Mouse (Mus musculus) liver, embryonic 11.5 days (tissue): Measurements from ENCODE around the gene Msantd3. TPM values are rescaled to one million over a fixed set of nuclear protein-coding genes. Genes with fewer than 3 reads are reported as not detected.

Experiments used
- ATAC-seq: fragments of 200-750 bp; cut with Nextera tagmentation; replicated peaks from 2 replicates; pipeline ENCODE4 v1.8.0; 2017; ENCODE audit warnings: moderate number of reproducible peaks, mild to moderate bottlenecking, moderate TSS enrichment, moderate library complexity; ENCODE audit not compliant: low FRiP score
- DNase-seq: peaks from one replicate; pipeline ENCODE4 v3.0.0-alpha.2; 2017; ENCODE audit warnings: low spot score
- H3K27ac ChIP-seq: fragments of 300-500 bp; sonication (generic); 2 replicates; pipeline ENCODE4 v1.5.1; 2014; ENCODE audit warnings: mild to moderate bottlenecking, low read depth, low read length, control low read depth
- H3K27me3 ChIP-seq: fragments of 300-500 bp; sonication (generic); replicated peaks from 2 replicates; pipeline ENCODE4 v1.6.1; 2014; ENCODE audit warnings: low read length, mixed read lengths; ENCODE audit not compliant: control insufficient read depth, insufficient read depth
- H3K36me3 ChIP-seq: fragments of 300-500 bp; sonication (generic); 2 replicates; pipeline ENCODE4 v1.6.1; 2014; ENCODE audit warnings: mild to moderate bottlenecking, low read length, moderate library complexity, mixed read lengths; ENCODE audit not compliant: control insufficient read depth, insufficient read depth
- H3K4me1 ChIP-seq: fragments of 300-500 bp; sonication (generic); replicated peaks from 2 replicates; pipeline ENCODE4 v1.6.1; 2014; ENCODE audit warnings: low read length, mixed read lengths; ENCODE audit not compliant: control insufficient read depth, insufficient read depth
- H3K4me2 ChIP-seq: fragments of 300-500 bp; sonication (generic); 2 replicates; pipeline ENCODE4 v1.6.1; 2014; ENCODE audit warnings: mild to moderate bottlenecking, control low read depth, moderate library complexity
- H3K4me3 ChIP-seq: fragments of 300-500 bp; sonication (generic); 2 replicates; pipeline ENCODE4 v1.5.1; 2014; ENCODE audit warnings: low read depth, low read length, control low read depth
- H3K9ac ChIP-seq: fragments of 300-500 bp; sonication (generic); 2 replicates; pipeline ENCODE4 v1.6.1; 2014; ENCODE audit warnings: low read depth, low read length, control low read depth
- H3K9me3 ChIP-seq: fragments of 300-500 bp; sonication (generic); 2 replicates; pipeline ENCODE4 v1.6.1; 2016; ENCODE audit warnings: low read length, inconsistent platforms, mixed read lengths; ENCODE audit not compliant: control insufficient read depth
- WGBS: fragments of 180-500 bp; shearing (Covaris S2); extraction: QIAGEN DNeasy Blood & Tissue Kit; methylation state at CpG from one replicate; pipeline ENCODE4 v1.1.7; 2014; 5-methylcytosine and 5-hydroxymethylcytosine counted together
- polyA plus RNA-seq: library from polyadenylated mRNA; unstranded; fragments of >200 nt; fragmentation: Nextera tagmentation; extraction: Ambion mirVana; gene quantifications from 2 replicates; pipeline ENCODE4 v1.2.1, GENCODE M21; 2014

Gene Msantd3
- polyA plus RNA-seq, 1 experiment from 2014 or later: 16.6 TPM

DNA sequence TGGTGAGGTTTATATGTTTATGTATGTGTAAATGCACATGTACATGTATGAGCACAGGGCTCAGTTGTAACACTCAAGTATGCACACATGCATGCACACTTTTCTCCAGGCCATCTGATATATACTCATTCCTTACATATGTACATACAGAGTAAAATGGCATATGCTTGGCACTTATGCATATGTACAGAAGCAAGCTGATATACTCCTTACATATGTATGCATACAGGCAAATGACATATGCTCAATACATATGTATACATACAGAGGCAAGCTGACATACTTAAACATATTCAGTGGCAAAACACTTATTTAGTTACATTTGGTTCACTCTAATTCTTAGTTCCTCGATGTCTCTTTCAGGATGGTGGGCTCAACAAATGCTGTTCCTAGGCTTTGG, 38.1 kb downstream of the Msantd3 start:
- H3K4me3 ChIP-seq: no peak overlapping the region
- H3K27me3 ChIP-seq: no peaks in the 10 kb centered on the region
- no peaks in the 10 kb centered on the region for H3K4me1 ChIP-seq
- no peaks in the 10 kb centered on the region for H3K36me3 ChIP-seq
- no peak overlapping the region for H3K27ac ChIP-seq
- H3K4me2 ChIP-seq: no peak overlapping the region
- no peaks in the 10 kb centered on the region for H3K9me3 ChIP-seq
- DNase-seq: no peak
- no peak overlapping the region for H3K9ac ChIP-seq
- ATAC-seq: no peak
- WGBS: 78% methylated on average over 1 of the region's 1 CpGs

DNA sequence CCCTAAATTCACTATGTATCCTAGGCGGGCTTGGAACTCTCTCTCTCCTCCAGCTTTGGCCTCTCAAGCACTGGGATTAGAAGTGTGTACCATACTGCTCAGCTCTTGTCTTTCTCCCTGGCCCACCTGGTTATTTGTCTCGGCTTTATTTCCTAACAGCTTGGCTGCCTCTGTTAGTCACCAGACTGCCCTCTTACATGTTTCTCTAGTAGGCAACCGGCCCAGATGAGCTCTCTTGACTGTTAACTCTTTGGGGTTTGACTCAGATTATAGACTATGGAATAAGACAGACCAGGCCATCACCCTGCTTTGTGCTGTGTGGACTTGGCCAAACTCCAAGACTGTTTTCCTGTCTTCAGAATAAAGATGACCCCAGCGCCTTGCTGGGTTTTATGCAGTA, 38.7 kb downstream of the Msantd3 start:
- no peaks in the 10 kb centered on the region for H3K27me3 ChIP-seq
- H3K4me2 ChIP-seq: no peak overlapping the region
- no peaks in the 10 kb centered on the region for H3K36me3 ChIP-seq
- DNase-seq (no peak), ATAC-seq (no peak)
- H3K9ac ChIP-seq: no peak overlapping the region
- H3K4me1 ChIP-seq: no peaks in the 10 kb centered on the region
- no peak overlapping the region for H3K4me3 ChIP-seq
- H3K27ac ChIP-seq: no peak overlapping the region
- 59% methylated on average over 4 of the region's 4 CpGs for WGBS
- H3K9me3 ChIP-seq: no peaks in the 10 kb centered on the region

DNA sequence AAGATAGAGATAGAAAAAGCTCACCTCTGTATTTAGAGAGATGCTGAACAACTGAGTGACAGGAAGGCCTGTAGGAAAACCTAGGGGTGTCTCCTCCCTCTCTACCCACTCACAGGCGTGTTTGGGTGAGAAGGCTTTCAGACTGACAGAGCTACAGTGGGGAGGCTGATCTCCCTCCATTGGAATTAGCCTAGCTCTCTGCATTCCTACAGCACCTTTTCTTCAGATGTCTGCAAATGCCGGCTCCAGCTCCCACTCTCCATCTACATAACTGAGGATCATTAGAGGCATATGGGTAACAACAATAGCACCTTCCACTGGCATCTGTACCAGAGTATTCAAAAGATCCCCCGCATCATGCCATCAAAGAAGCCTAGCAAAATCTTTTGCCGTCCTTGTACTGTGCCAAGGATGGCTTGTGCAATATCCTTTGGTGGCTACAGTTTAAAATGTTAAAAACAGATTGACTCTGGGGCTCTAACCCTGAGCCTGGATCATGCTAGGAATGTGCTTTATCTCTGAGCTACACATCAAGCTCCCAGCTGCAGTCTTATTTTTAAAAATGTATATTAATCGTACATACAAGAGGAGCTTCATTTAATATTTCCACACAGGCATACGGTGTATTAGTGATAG, 39.9 kb downstream of the Msantd3 start:
- Histone ChIP-seq H3K36me3 (no peaks in the 10 kb centered on the region), H3K27me3 (peaks cover under 1% of the 10 kb centered on the region; the same call in 1 of the 2 replicates), H3K4me3 (no peak overlapping the region), H3K9ac (no peak overlapping the region), H3K4me2 (no peak overlapping the region), H3K4me1 (no peaks in the 10 kb centered on the region; the same call in 1 of the 2 replicates), H3K9me3 (no peaks in the 10 kb centered on the region), H3K27ac (no peak overlapping the region)
- DNase-seq: no peak
- no peak for ATAC-seq
- WGBS: 59% methylated on average over 6 of the region's 6 CpGs

DNA sequence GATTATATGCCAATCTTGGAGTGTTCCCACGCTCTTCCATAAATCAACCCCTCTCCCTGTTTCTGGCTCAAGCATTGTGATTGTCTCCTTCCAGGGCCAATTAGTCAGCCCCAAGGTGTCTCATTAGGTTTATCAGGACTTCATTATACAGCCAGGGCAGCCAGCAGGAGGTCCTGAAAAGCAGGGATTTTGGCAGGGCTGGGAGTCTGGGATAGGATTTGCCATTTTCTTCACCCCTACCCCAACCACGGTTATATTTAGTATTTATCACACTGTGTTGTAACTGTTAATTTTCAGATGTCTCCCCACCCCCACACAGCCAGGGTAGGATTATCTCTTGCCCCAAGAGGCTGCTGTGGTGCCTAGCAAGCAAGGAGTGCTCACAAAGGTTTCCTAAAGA, 41.5 kb downstream of the Msantd3 start:
- Histone ChIP-seq H3K9me3 (no peaks in the 10 kb centered on the region), H3K4me2 (no peak overlapping the region), H3K36me3 (no peaks in the 10 kb centered on the region), H3K4me1 (no peaks in the 10 kb centered on the region; the same call in 1 of the 2 replicates), H3K27me3 (peaks cover 4% of the 10 kb centered on the region; the same call in 1 of the 2 replicates), H3K9ac (no peak overlapping the region), H3K4me3 (no peak overlapping the region), H3K27ac (no peak overlapping the region)
- DNase-seq (no peak), ATAC-seq (no peak)
- WGBS: 16% methylated on average over 2 of the region's 2 CpGs

DNA sequence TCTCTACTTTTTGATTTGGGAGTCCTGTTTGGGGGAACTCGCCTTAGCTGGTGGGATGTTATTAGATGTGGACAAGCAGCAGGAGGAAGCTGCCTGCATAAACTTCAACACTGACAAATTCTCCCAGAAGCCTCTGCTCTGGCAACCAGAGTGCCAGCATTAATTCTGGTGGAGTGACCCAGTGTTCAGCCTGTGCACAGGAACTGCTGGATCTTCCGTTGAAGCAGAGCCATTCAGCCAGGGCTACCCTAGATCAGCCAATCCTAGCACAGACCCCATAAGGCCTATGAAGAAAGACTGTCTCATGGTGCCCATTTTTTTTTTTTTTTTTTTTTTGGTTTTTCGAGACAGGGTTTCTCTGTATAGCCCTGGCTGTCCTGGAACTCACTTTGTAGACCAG, 42.3 kb downstream of the Msantd3 start:
- no peak for DNase-seq
- Histone ChIP-seq H3K4me1 (no peaks in the 10 kb centered on the region; the same call in 1 of the 2 replicates), H3K4me2 (no peak overlapping the region), H3K27ac (no peak overlapping the region), H3K9ac (no peak overlapping the region), H3K27me3 (peaks cover 4% of the 10 kb centered on the region; the same call in 1 of the 2 replicates), H3K4me3 (no peak overlapping the region), H3K36me3 (no peaks in the 10 kb centered on the region), H3K9me3 (no peaks in the 10 kb centered on the region)
- 75% methylated on average over 3 of the region's 3 CpGs for WGBS
- no peak for ATAC-seq

DNA sequence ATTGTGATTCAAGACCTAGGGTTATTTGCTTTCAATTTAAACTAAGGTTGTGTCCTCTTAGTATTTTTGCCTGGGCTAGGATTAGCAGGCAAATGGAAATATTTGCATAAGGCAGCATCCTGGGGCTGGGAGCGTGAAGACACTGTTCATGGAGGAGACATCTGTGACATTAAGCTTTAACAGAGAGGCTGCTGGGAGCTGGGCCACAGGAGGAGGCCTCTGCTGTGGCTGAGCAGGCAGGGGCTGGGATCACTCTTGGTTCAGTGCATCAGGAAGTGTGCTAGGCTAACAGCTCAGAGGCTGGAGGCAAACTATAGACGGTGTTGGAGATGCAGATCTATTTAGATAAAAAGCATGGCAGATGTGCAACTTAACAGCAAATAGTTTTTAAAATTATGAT, 43.2 kb downstream of the Msantd3 start:
- H3K4me3 ChIP-seq: no peak overlapping the region
- H3K4me2 ChIP-seq: no peak overlapping the region
- peaks cover 4% of the 10 kb centered on the region; the same call in 1 of the 2 replicates for H3K27me3 ChIP-seq
- DNase-seq (no peak), ATAC-seq (no peak)
- H3K9me3 ChIP-seq: no peaks in the 10 kb centered on the region
- H3K36me3 ChIP-seq: 0 out of 2 replicates have a peak, but pooled peaks cover 2% of the 10 kb centered on the region
- H3K4me1 ChIP-seq: no peaks in the 10 kb centered on the region; the same call in 1 of the 2 replicates
- no peak overlapping the region for H3K9ac ChIP-seq
- H3K27ac ChIP-seq: no peak overlapping the region
- 73% methylated on average over 2 of the region's 2 CpGs for WGBS

DNA sequence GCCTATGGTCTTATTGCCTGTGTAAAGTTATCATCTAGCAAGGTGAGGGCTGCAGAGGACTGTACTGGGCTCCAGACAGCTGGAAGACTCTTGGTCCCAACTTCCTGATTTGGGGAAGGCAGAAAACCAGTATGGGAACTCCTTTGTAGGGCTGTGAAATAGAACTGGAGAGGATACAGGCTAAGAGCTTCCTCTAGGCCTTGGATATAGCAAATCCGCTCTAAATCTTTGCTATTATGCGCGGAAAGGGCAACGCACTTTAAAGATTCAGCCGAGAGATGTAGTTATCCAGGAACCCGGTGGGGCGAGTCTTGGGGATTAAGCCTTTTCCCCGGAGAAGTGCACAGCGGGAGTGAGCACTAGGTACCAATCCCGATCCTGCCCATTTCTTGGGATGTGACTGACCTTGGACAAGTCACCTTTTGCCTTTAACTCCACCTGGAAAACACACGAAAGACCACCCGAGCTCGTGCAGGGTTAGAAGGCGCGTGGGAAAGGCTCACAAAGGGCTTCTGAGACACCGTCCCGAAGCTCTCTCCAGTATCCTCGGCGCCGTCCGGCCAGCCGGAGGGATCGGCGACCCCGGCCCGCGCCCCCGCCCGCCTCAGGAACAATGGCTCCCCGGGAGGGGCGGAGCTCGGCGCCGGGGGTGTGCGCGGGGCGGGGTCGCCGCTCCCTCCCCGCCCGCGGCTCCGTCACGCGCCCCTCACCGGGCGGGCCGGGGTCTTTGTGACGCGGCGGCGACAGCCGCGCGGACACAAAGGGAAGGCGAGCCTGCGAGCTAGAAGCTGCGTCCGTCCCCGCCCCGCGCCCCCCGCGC, 44.9 kb downstream of the Msantd3 start, which contains the start of gene Tmeff1:
Tmeff1 (plus strand) TSS at position 754 of the 820 bp plus-strand sequence.
- WGBS: 2% methylated on average over 53 of the region's 64 CpGs
- peak within 1 kb of the TSS; percentile 89 for H3K4me2 ChIP-seq
- 0 out of 2 replicates have a peak, but pooled peaks cover 2% of the 10 kb centered on the region for H3K36me3 ChIP-seq
- ATAC-seq: peak; percentile 64
- peak; percentile 66 for DNase-seq
- peak within 1 kb of the TSS; percentile 86 for H3K4me3 ChIP-seq
- H3K27ac ChIP-seq: peak within 1 kb of the TSS; percentile 69
- no peaks in the 10 kb centered on the region for H3K9me3 ChIP-seq
- peak within 1 kb of the TSS; percentile 81 for H3K9ac ChIP-seq
- H3K27me3 ChIP-seq: peaks cover 4% of the 10 kb centered on the region; the same call in 1 of the 2 replicates
- no peaks in the 10 kb centered on the region; the same call in 1 of the 2 replicates for H3K4me1 ChIP-seq

DNA sequence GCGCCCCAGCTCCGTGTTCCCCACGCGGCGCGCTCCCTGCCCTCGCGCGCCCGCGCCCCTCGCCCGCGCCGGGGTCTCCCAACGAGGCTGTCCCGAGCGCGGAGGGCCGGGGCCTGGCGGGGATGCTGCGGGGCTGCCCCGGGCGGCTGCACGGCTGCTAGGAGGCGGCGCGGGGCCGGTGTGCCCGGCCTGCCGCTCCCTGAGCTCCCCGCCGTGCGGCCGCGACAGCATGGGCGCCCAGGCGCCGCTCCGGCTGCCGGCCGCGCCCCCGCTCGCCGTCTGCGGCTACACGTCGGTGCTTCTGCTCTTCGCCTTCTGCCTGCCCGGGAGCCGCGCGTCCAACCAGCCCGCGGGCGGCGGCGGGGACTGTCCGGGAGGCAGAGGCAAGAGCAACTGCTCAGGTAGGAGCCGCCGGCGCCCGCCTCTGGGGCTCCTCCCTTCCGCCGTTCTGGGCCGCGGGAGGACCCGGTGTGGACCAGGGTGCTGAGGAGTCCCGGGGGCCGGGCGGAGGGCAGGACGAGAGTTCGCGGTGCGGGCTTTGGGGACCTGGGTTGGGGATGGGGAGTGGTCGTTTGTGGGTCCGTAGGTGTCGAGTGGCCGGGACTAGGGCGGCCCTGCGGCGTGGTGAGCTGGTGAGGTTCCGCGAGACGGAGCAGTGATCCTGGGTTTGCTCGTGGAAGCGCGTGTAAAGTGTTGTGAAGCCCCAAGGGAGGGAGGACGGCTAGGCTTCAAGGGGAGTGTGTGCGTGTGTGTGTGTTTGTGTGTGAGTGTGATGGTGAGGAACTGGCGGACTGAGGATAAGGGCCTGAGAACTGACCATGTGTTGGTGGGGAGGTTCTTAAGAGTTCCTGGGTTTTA, 45.7 kb downstream of the Msantd3 start:
- H3K27me3 ChIP-seq: peaks cover 4% of the 10 kb centered on the region; the same call in 1 of the 2 replicates
- H3K9ac ChIP-seq: peak overlapping the region; percentile 81
- H3K4me1 ChIP-seq: no peaks in the 10 kb centered on the region; the same call in 1 of the 2 replicates
- H3K4me3 ChIP-seq: peak overlapping the region; percentile 86
- peak; percentile 69 for DNase-seq
- ATAC-seq: peak; percentile 75
- WGBS: under 1% methylated on average over 92 of the region's 92 CpGs
- peak overlapping the region; percentile 69 for H3K27ac ChIP-seq
- H3K4me2 ChIP-seq: peak overlapping the region; percentile 89
- 0 out of 2 replicates have a peak, but pooled peaks cover 2% of the 10 kb centered on the region for H3K36me3 ChIP-seq
- no peaks in the 10 kb centered on the region for H3K9me3 ChIP-seq
